Mouse (Mus musculus) fat pad, adult 2 months (tissue): ENCODE measurements around the gene Btrc.
A peak's percentile ranks its signal among the peaks of the same experiment; 100 is the strongest.

ENCODE experiments used
- DNase-seq: peaks from one replicate; pipeline ENCODE4 v3.0.0-alpha.2; 2011; ENCODE audit warnings: low read depth, low spot score; ENCODE audit errors: extremely low read depth

Btrc gene

DNA sequence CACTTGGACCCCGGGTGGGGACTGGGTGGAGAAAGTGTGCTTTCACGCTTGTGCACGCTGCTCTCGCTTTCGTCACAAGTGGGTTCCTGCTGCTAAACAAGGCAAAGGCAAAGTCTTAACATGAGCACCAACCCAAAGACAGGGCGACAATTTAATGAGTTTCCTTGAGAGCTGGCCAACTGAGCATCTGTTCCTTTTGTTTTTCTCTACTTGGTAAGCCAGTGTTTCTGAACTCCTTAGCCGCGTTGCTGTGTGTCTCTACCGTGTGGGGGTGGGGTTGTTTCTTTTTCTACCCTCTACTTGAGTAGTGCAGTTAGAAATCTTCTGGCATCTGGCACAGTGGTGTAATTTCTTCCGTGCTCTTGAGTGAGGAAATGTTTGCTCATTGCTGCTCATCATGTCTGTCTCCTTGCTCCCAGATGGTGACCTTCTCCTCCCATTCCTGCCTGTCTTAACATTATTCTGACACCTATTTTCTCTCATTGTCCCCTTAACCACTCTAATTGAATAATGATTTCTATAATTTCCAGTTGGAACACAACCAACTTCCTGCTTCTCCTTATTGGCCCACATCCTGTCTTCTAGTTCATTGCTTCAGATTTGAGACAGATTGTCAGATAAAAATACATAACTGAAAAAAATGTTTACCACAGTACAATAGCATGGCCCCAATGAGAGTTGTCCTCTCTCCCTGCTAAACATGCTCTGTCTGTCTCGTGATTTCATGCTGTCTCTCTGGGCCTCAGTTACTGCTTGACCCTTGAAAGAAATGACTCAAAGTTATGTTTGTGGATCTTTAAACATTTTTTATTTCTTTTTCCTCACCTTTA, 109.4 kb downstream of the Btrc start:
- DNase-seq: no peak

- DNase-seq: no peak
Measured at GRCm38 (mm10) chr19:45474686-45475085, 111.2 kb downstream of the Btrc start.

DNA sequence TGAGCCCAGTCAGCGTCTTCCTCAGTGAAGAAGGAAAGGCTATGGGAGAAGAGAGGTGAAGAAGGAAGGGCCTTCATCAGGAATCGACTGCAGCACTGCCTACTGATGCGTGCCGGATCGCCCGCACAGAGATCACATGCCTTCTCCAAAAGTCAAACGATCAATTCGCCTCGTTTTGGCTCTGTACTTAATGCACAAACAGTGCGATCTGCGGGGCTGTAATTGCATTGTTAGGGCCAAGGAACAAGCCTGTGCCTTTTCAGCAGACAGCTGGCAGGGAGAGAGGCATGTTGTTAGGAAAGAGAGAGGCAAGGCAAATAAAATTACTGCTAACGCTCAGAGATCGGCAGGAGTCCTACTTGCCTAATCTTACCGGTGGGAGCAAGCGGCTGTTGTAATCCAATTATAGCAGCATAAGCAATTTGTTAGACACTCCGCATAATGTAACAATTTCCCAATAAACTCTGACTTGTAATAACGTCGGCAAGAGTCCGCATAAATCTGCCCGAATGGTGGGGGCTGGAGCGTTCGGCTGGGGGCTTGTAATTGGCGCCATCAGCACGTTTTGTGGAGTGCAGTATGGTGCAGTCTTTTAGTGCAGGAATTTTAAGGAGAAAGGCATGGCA, 112.5 kb downstream of the Btrc start:
- peak; percentile 42 for DNase-seq

- DNase-seq: no peak
Measured at GRCm38 (mm10) chr19:45479548-45479947, 116.0 kb downstream of the Btrc start.

GRCm38 (mm10) chr19:45480490-45480889, 117.0 kb downstream of the Btrc start:
- no peak for DNase-seq

- no peak for DNase-seq
Measured at GRCm38 (mm10) chr19:45480951-45481350, 117.4 kb downstream of the Btrc start.

DNA sequence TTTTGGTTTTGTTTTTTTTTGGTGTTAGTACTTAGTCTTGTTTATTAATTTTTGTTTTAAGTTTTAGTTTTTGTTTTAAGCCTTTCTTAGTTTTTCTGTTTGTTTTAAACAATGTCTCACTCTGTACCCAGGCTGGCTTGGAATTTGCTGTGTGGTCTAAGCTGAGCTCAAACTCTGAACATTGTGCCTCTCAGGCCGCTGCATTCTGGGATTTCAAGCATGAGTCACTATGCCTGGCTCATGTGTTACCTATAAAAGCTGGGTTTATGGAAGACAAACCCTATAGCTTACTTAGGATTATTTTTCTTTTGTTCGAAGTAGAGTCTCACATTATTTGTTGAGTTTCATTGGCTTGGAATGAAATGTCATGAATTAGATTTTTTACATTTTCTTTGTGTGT, 119.9 kb downstream of the Btrc start:
- no peak for DNase-seq

DNA sequence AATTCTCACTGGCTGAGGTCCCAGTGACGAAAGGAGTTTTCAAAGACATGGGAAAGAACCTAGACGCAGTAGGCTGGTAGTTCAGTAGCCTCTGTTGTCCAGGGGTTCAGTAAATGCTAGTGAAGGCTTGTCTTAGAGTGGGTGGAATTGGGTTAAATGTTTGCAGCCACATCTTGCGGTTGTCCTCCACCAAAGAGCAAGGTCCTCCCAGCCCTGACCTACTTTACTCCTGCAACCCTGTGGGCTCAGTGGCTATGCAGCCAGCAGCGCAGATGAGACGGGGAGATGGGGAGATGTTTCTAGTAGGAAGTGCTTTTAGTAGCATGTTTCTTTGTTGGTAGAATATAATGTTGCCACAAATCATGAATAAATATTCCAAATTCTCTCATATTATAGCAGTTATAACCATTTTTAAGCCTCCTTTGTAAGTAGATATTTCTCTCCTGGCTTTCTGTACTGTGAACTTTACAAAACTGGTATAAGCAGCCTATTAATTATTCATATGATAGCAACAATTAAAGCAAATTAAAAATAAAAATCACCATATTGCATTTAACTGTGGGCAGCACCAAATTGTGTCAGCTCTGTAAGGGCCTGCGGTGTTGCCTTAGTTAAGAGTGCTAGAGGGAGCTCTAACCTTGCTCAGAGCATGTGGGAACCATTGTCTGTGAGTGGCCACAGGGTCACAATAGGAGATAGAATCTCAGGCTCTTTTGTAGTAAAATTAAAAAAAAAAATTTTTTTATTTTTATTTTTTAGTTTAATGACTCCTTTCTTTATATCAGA, 122.9 kb downstream of the Btrc start:
- DNase-seq: no peak

- DNase-seq: no peak
Measured at GRCm38 (mm10) chr19:45486992-45487387, 123.5 kb downstream of the Btrc start.

DNA sequence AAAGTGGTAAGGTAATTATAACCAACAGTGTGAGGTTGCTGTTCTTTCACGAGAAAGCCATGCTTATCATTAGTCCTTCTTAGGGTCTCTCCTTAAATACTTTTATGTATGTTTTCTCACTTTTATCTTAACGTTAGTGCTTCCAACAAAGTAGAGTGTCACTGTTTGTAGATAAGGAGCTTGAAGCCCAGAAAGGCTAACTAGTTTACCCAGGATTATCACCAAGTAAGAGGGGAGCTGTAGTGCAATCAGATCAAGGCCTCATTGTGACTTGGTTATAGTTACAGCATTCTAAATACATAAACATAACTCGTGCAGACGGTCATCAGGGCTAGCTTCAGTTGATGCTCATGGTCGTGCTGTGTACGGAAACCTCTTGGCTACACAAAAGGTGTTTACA, 126.4 kb downstream of the Btrc start:
- DNase-seq: no peak

- no peak for DNase-seq
Measured at GRCm38 (mm10) chr19:45491246-45491645, 127.7 kb downstream of the Btrc start.

GRCm38 (mm10) chr19:45494121-45494775, 130.7 kb downstream of the Btrc start:
- DNase-seq: no peak

GRCm38 (mm10) chr19:45505446-45505845, 141.9 kb downstream of the Btrc start:
- DNase-seq: no peak

DNA sequence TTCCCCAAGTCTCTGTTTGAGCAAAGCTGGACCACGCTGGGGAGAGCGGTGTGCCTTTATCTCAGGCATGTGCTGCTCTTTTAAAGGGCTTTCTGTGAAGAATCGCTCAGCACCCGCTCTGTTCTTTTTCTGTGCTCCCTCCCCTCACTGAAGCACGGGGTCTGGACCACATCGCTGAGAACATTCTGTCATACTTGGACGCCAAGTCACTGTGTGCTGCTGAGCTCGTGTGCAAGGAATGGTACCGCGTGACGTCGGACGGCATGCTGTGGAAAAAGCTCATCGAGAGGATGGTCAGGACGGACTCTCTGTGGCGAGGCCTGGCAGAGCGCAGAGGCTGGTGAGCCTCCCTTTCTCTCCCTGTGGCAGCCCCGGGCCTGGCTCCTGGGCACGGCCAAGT, 144.0 kb downstream of the Btrc start:
- no peak for DNase-seq

DNA sequence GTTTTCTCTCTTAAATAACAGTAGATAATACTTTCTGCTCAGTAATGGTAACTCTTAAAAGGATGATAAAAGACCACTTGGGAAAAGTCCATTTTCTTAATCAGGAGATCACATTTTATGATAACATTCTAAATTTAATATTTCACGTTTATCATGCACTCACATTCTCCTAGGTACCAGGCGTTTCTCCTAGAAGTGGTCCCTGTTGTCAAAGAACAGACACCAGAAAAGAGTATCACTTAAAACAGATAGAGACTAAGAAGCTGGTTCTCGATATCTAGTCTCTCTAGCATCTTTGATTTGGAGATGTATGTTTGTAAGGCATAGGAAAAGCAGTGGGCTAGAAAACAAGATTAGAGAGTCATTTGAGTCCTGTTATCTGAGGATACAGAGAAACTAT, 147.1 kb downstream of the Btrc start:
- DNase-seq: no peak

DNA sequence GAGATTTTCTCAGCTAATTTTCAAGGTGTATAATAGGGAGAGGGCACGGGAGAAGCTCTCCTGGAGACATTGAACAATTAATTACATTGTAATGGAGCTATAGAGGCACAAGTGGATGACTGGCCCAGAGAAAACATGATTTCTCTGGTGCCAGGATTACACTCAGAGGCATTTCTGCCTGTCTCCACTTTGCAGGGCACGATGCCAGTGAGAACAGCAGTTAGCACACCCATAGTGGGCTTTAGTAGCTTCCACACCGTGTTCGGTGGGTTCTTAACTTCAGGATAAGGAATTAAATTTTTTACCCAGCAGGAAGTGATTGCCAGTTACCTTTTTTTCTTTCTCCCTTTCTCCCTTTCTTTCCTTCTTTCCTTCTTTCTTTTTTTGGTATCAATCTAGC, 147.9 kb downstream of the Btrc start:
- no peak for DNase-seq

GRCm38 (mm10) chr19:45515341-45515740, 151.8 kb downstream of the Btrc start:
- peak; percentile 65 for DNase-seq

GRCm38 (mm10) chr19:45516264-45516663, 152.7 kb downstream of the Btrc start:
- no peak for DNase-seq

DNA sequence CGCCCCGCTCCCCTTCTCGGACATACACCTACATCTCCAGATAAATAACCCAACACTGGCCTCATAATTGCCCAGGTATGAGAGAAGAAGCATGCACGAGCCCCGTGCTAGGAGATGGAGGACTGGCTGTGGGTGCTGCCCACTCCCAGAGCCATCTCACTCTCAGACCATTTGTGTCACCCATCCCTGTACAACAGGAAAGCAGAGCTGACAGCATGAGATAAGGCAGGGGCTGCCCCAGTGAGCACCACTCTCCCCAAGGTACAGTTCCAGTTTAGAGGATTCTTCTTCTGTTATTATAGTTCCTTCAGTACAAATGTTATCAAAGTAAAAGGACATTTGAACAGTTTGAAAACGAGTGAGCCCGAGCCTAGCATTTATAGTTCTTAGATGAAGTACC, 163.8 kb downstream of the Btrc start:
- DNase-seq: no peak

DNA sequence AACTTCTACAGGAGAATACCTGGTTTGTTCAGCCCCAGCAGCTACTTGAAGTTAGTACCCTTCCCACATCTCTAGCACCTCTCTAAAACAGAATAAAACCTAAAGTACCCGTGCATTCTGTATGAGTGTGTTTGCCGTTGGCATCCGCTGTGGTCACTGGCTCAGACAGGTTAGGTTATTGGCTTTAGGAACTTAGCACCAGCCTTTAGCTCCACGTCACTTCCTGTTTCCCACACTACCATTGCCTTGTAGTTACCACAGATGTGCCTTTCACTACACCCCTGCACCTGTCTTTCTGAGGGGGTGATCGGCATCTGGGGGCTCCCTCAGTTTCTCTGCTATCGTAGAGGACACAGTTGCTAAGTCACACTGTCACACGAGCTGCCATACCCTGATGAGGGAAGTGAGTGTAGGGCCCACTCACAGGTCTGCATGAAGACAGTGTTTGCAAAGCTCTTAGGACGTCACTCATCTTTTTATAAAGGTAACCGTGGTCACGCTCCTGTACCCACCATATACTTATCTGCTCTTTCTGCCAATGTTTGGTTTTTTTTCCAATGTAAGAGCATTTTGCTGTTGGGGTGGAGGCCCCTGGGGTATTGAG, 164.5 kb downstream of the Btrc start:
- DNase-seq: no peak

GRCm38 (mm10) chr19:45529294-45529693, 165.8 kb downstream of the Btrc start:
- DNase-seq: no peak
